In genomic region chr1:143745871-143746270, GRCm38 (mm10) we compare ENCODE assay signal across 24 mouse cellular contexts. TPM values are rescaled to one million over a fixed set of nuclear protein-coding genes. Genes with fewer than 3 reads are reported as not detected.
DNase-seq lines count a peak whose midpoint lies in the region; ATAC-seq and TF ChIP-seq lines count a peak whose summit lies in the region.
"Had no signal": no experiment of that assay in that cellular context is flagged by ENCODE, and none has a peak within 500 bp of the region (broad histone marks: within the 10 kb centered on the region; RNA-seq: fewer than 3 reads in every experiment).

No protein-coding gene starts in this region.

- no peak for TF ChIP-seq CTCF in kidney, adult 2 months (conservative IDR thresholded peaks at IDR 0.05; ENCODE audit: insufficient read depth, insufficient read length, low read depth, low read length)

- ATAC-seq in neural tube, embryonic 15.5 days (ENCODE audit: low FRiP score), result no peak
- ATAC-seq: activated CD4-positive, CD25-positive, alpha-beta regulatory T cell, adult 4 months; CD4-positive, CD25-positive, alpha-beta regulatory T cell, adult 4 months; forebrain, embryonic 13.5 days; forebrain, embryonic 15.5 days; forebrain, postnatal 0 days; Patski had no signal

- H3K9ac ChIP-seq in neural tube, embryonic 15.5 days (replicated peaks), result no peak overlapping the region
- H3K9ac ChIP-seq: embryonic facial prominence, embryonic 12.5 days; forebrain, embryonic 13.5 days; forebrain, embryonic 15.5 days; forebrain, postnatal 0 days had no signal

- WGBS in kidney, adult 2 months, result 79% methylated on average over 10 of the region's 10 CpGs
- 93% methylated on average over 10 of the region's 10 CpGs for WGBS in neural tube, embryonic 15.5 days

- no peak overlapping the region for H3K4me3 ChIP-seq in kidney, adult 2 months (ENCODE audit: insufficient read depth, low read depth, low read length)
- H3K4me3 ChIP-seq in neural tube, embryonic 15.5 days (replicated peaks), result no peak overlapping the region
- H3K4me3 ChIP-seq: embryonic facial prominence, embryonic 10.5 days; embryonic facial prominence, embryonic 12.5 days; forebrain, embryonic 13.5 days; forebrain, embryonic 15.5 days had no signal

- peak overlapping the region; percentile 45; the same call in 1 of the 2 replicates for H3K27ac ChIP-seq in kidney, adult 2 months (ENCODE audit: insufficient read depth, low read depth, low read length)
- H3K27ac ChIP-seq in neural tube, embryonic 15.5 days (replicated peaks), result no peak overlapping the region
- H3K27ac ChIP-seq: embryonic facial prominence, embryonic 10.5 days; embryonic facial prominence, embryonic 12.5 days; forebrain, embryonic 13.5 days; forebrain, embryonic 15.5 days had no signal

- TF ChIP-seq POLR2A in kidney, adult 2 months (IDR thresholded peaks at IDR 0.05; ENCODE audit: low read depth, low read length), result no peak

- H3K9me3 ChIP-seq in neural tube, embryonic 15.5 days (replicated peaks), result no peaks in the 10 kb centered on the region
- H3K9me3 ChIP-seq: embryonic facial prominence, embryonic 10.5 days; embryonic facial prominence, embryonic 12.5 days; forebrain, embryonic 13.5 days; forebrain, embryonic 15.5 days; G1E had no signal

- no peak overlapping the region for H3K4me2 ChIP-seq in neural tube, embryonic 15.5 days
- H3K4me2 ChIP-seq: embryonic facial prominence, embryonic 12.5 days; forebrain, embryonic 13.5 days; forebrain, embryonic 15.5 days had no signal

- no peaks in the 10 kb centered on the region for H3K4me1 ChIP-seq in kidney, adult 2 months (ENCODE audit: control insufficient read depth, insufficient read depth, low read length)
- H3K4me1 ChIP-seq in neural tube, embryonic 15.5 days, result 0 out of 2 replicates have a peak, but pooled peaks cover under 1% of the 10 kb centered on the region
- H3K4me1 ChIP-seq: embryonic facial prominence, embryonic 12.5 days had no signal

- peak; percentile 19 for DNase-seq in kidney, adult 2 months
- no peak for DNase-seq in kidney, postnatal 4 days
- DNase-seq in R1 (ENCODE audit: low read depth, low spot score), result peak; percentile 54
- no peak for DNase-seq in retina, postnatal 1 day
- DNase-seq: adrenal gland, adult 8-10 months; adrenal gland, postnatal 14 days; adrenal gland, postnatal 36 days; B cell, adult 2 months; cerebellum, adult 11-12 months; cerebellum, adult 2 months; cerebellum, adult 9-10 months; cerebellum, postnatal 10 days; cerebellum, postnatal 25 days; forebrain, postnatal 0 days had no signal

- no peaks in the 10 kb centered on the region for H3K27me3 ChIP-seq in kidney, adult 2 months (replicated peaks; ENCODE audit: control insufficient read depth, insufficient read depth, low read length)
- no peaks in the 10 kb centered on the region for H3K27me3 ChIP-seq in neural tube, embryonic 15.5 days (replicated peaks)
- H3K27me3 ChIP-seq: CH12.LX; embryonic facial prominence, embryonic 12.5 days; forebrain, embryonic 13.5 days; forebrain, embryonic 15.5 days; Patski had no signal

- peaks cover 12% of the 10 kb centered on the region for H3K36me3 ChIP-seq in kidney, adult 2 months (ENCODE audit: control insufficient read depth, insufficient read depth, low read length)
- peaks cover 58% of the 10 kb centered on the region for H3K36me3 ChIP-seq in neural tube, embryonic 15.5 days

RNA-seq across cellular contexts. Expression of gene Glrx2, which starts 29.7 kb away (rescaled TPM):
- polyA plus RNA-seq in kidney, adult 2 months (2012; rRNA removed), result 26.6 and 28.5 TPM in 2 replicates
- 121 and 134 TPM in 2 replicates for polyA plus RNA-seq in neural tube, embryonic 15.5 days (2015; fragmentation: Nextera tagmentation; extraction: Ambion mirVana)

RNA-seq across cellular contexts. Expression of gene Trove2, which starts 31.0 kb away (rescaled TPM):
- 1.9 and 2.8 TPM in 2 replicates for polyA plus RNA-seq in kidney, adult 2 months (2012; rRNA removed)
- 19.0 and 20.2 TPM in 2 replicates for polyA plus RNA-seq in neural tube, embryonic 15.5 days (2015; fragmentation: Nextera tagmentation; extraction: Ambion mirVana)

RNA-seq across cellular contexts. Expression of gene Uchl5, which starts 31.2 kb away (rescaled TPM):
- 2.8 and 4.7 TPM in 2 replicates for polyA plus RNA-seq in kidney, adult 2 months (2012; rRNA removed)
- 72.5 and 92.0 TPM in 2 replicates for polyA plus RNA-seq in neural tube, embryonic 15.5 days (2015; fragmentation: Nextera tagmentation; extraction: Ambion mirVana)

RNA-seq across cellular contexts. Expression of gene Cdc73, which starts 43.2 kb away (rescaled TPM):
- 2.1 and 4.3 TPM in 2 replicates for polyA plus RNA-seq in kidney, adult 2 months (2012; rRNA removed)
- polyA plus RNA-seq in neural tube, embryonic 15.5 days (2015; fragmentation: Nextera tagmentation; extraction: Ambion mirVana), result 17.9 and 19.9 TPM in 2 replicates

Comparison
In these comparisons a context has a peak if more than half of its experiments do, and no peak if none do; other contexts are left out.
1. DNase-seq: peak in kidney, adult 2 months (single experiment) and R1 (single experiment); none in kidney, postnatal 4 days (0 of 2) and retina, postnatal 1 day (single experiment).
2. RNA of gene Uchl5, which starts 31.2 kb away (polyA plus RNA-seq): 72.5 to 92.0 TPM in neural tube, embryonic 15.5 days; 2.8 to 4.7 TPM in kidney, adult 2 months; every median in the first group is over 10 times any median in the second.